Mouse (Mus musculus) midbrain, embryonic 13.5 days (tissue): ENCODE results near the gene 2010005H15Rik. TPM values are rescaled to one million over a fixed set of nuclear protein-coding genes. Genes with fewer than 3 reads are reported as not detected.

ENCODE experiments used
- polyA plus RNA-seq: library from polyadenylated mRNA; unstranded; fragments of >200 nt; fragmentation: Nextera tagmentation; extraction: Ambion mirVana; gene quantifications from 2 replicates; pipeline ENCODE4 v1.2.1, GENCODE M21; 2015

2010005H15Rik gene
- polyA plus RNA-seq, 1 experiment from 2014 or later, result not detected

Other genes with a start within 250 kb of the 2010005H15Rik start
- 79.8 and 84.1 TPM in 2 replicates for gene Kpna1, start 242.7 kb upstream of the 2010005H15Rik start, polyA plus RNA-seq
- 14.5 and 14.8 TPM in 2 replicates for gene Wdr5b, start 180.3 kb upstream of the 2010005H15Rik start, polyA plus RNA-seq
- 158 and 170 TPM in 2 replicates for gene Fam162a, start 149.9 kb upstream of the 2010005H15Rik start, polyA plus RNA-seq
- 44.8 and 45.6 TPM in 2 replicates for gene Ccdc58, start 149.8 kb upstream of the 2010005H15Rik start, polyA plus RNA-seq
- gene Csta1, start 90.2 kb upstream of the 2010005H15Rik start, polyA plus RNA-seq, result not detected in 2 replicates
- 0.59 TPM in 1 of 2 replicates, not detected in the other for gene Stfa2l1, start 64.7 kb upstream of the 2010005H15Rik start, polyA plus RNA-seq
- 1.1 TPM in 1 of 2 replicates, not detected in the other for gene Gm5483, start 37.3 kb upstream of the 2010005H15Rik start, polyA plus RNA-seq
- not detected in 2 replicates for gene Gm5416, start 11.1 kb upstream of the 2010005H15Rik start, polyA plus RNA-seq
- gene Stfa1, start 55.5 kb downstream of the 2010005H15Rik start, polyA plus RNA-seq, result 0.48 and 1.0 TPM in 2 replicates
- gene BC117090, start 112.9 kb downstream of the 2010005H15Rik start, polyA plus RNA-seq, result not detected in 2 replicates
- 0.71 TPM in 1 of 2 replicates, not detected in the other for gene BC100530, start 146.3 kb downstream of the 2010005H15Rik start, polyA plus RNA-seq
- gene Stfa2, start 187.0 kb downstream of the 2010005H15Rik start, polyA plus RNA-seq, result not detected in 2 replicates
- not detected in 2 replicates for gene Stfa3, start 233.9 kb downstream of the 2010005H15Rik start, polyA plus RNA-seq